Mouse (Mus musculus): ENCODE results near the gene Atp2b1. TPM values are rescaled to one million over a fixed set of nuclear protein-coding genes. Genes with fewer than 3 reads are reported as not detected.

Gene Atp2b1
- 56.0 and 62.0 TPM in 2 replicates for total RNA-seq (2021)
- long read RNA-seq, experiment 1, partial matches to known transcripts = 3 of 6 reads
- long read RNA-seq, experiment 1, other reads (novel, unspliced or antisense) = 3 of 6 reads
- long read RNA-seq, experiment 2, full-length matches to known transcripts = 1 of 5 reads
- long read RNA-seq, experiment 2, partial matches to known transcripts = 2 of 5 reads
- long read RNA-seq, experiment 2, other reads (novel, unspliced or antisense) = 2 of 5 reads

- peak; percentile 98 for DNase-seq
Observed at GRCm38 (mm10) chr10:98913961-98914809, at the start of gene Atp2b1. TSS of gene Atp2b1 (plus strand) at chr10:98914406.

- DNase-seq = no peak
Observed at GRCm38 (mm10) chr10:98864851-98865250, 49.4 kb upstream of the Atp2b1 start.

- no peak for DNase-seq
Observed at GRCm38 (mm10) chr10:98866836-98867370, 47.3 kb upstream of the Atp2b1 start.

- DNase-seq = no peak
Observed at GRCm38 (mm10) chr10:98868351-98868908, 45.8 kb upstream of the Atp2b1 start.

GRCm38 (mm10) chr10:98877855-98878254, 36.4 kb upstream of the Atp2b1 start:
- DNase-seq = no peak

- no peak for DNase-seq
Observed at GRCm38 (mm10) chr10:98878636-98879035, 35.6 kb upstream of the Atp2b1 start.

GRCm38 (mm10) chr10:98880057-98880456, 34.1 kb upstream of the Atp2b1 start:
- DNase-seq = peak; percentile 13

GRCm38 (mm10) chr10:98880711-98881110, 33.5 kb upstream of the Atp2b1 start:
- no peak for DNase-seq

GRCm38 (mm10) chr10:98881492-98881891, 32.7 kb upstream of the Atp2b1 start:
- DNase-seq = no peak

GRCm38 (mm10) chr10:98882587-98882986, 31.6 kb upstream of the Atp2b1 start:
- DNase-seq = no peak

- no peak for DNase-seq
Observed at GRCm38 (mm10) chr10:98884445-98884844, 29.8 kb upstream of the Atp2b1 start.

GRCm38 (mm10) chr10:98886770-98887271, 27.4 kb upstream of the Atp2b1 start:
- DNase-seq = no peak

- DNase-seq = no peak
Observed at GRCm38 (mm10) chr10:98891361-98891760, 22.8 kb upstream of the Atp2b1 start.

- no peak for DNase-seq
Observed at GRCm38 (mm10) chr10:98897507-98897906, 16.7 kb upstream of the Atp2b1 start.

GRCm38 (mm10) chr10:98897913-98898748, 16.1 kb upstream of the Atp2b1 start:
- no peak for DNase-seq

- no peak for DNase-seq
Observed at GRCm38 (mm10) chr10:98901533-98901932, 12.7 kb upstream of the Atp2b1 start.

- no peak for DNase-seq
Observed at GRCm38 (mm10) chr10:98905987-98906386, 8.2 kb upstream of the Atp2b1 start.

- no peak for DNase-seq
Observed at GRCm38 (mm10) chr10:98906941-98907549, 7.2 kb upstream of the Atp2b1 start.

GRCm38 (mm10) chr10:98913610-98913960, 621 bp upstream of the Atp2b1 start:
- no peak for DNase-seq

- peak; percentile 92 for DNase-seq
Observed at GRCm38 (mm10) chr10:98914810-98915241, 620 bp downstream of the Atp2b1 start.

GRCm38 (mm10) chr10:98915398-98915931, 1.3 kb downstream of the Atp2b1 start:
- DNase-seq = peak; percentile 70

Measured in adrenal gland, postnatal 14 days (tissue).